Mouse (Mus musculus) lung, postnatal 36 days (tissue): ENCODE results near the gene Zfp791.
"Not testable (repeated sequence)": the region's sequence is repeated elsewhere in the genome, so short reads cannot be mapped to it uniquely, and the experiment has no call there.

Source experiments
- DNase-seq: peaks from one replicate; pipeline ENCODE4 v3.0.0; 2022; ENCODE audit warnings: mixed read lengths

Zfp791 gene

DNA sequence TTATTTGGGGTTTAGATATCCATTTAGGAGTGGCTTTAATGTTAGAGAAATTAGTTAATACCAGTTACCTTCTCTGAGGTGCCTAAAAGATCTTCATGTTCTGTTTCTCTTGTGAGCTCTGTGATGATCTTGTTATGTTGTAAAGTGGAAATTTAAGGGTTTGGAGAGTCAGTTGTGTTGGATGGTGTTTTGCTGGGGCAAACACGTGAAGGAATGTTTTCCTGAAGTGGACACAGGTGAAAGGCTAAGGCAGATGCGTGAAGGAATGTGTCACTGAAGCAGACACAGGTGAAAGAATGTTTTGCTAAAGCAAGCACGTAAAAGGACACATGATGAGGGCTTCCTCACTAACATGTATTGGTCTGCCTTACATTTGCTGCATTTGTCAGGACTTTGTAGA is at the start of gene Zfp791:
TSS of gene Zfp791 (minus strand) at position 101 of the 400 bp plus-strand sequence.
- DNase-seq: no peak

DNA sequence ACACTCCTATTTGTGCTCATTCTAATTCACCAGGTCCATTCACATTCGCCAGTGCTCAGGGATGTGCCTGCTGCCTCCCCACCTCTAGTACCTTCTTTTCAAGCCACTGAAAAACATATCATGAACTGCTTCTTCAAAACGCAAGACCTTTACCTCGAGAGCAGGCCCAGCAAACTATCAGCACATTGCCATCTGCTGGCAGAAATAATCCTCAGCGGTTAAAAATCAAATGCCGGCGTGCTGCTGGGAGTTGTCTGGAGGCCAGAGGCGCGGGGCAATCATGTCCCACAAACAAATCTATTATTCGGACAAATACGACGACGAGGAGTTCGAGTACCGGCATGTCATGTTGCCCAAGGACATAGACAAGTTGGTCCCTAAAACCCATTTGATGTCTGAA is 48.4 kb upstream of the Zfp791 start:
- peak; percentile 55 for DNase-seq

DNA sequence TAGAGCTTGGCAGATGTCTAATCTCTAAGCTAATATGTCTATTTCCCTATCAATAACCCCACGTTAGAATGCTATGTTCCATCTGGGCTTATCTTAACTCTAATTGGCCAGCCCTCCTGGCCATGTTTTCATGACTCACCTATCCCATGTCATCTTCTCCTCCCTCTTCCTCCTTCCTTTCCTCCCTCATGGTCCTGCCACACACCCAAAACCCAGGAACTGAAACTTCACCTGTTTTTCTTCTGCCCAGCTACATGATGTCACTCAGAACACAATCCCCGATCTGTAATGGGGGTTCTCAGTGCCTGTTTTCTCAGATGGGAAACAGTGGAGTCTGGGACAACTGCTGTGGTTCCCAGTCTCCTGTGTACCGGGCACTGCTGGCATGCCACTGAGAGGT is 28.7 kb upstream of the Zfp791 start, which contains the start of gene Cks1brt:
TSS of gene Cks1brt (plus strand) at position 301 of the 400 bp plus-strand sequence.
- no peak for DNase-seq

DNA sequence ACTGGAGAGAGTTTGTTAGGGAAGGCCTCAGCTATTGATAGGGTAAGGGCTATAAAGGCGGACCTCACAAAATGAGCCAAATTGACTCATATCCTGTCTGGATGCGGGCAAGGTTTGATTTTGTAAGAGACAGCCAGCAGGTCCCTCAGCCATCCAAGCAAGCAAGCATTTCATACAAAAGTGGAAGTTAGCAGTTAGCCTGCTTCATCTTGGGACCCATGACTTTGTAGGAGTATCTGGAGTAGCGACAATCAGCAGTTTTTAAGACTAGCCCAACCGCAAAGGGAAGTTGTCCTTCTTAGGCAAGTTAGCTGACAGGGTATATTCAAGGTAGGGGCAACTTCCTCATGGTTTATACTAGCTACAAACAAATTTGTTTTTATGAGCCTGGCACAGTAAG is 19.6 kb upstream of the Zfp791 start:
- DNase-seq: peak; percentile 42

DNA sequence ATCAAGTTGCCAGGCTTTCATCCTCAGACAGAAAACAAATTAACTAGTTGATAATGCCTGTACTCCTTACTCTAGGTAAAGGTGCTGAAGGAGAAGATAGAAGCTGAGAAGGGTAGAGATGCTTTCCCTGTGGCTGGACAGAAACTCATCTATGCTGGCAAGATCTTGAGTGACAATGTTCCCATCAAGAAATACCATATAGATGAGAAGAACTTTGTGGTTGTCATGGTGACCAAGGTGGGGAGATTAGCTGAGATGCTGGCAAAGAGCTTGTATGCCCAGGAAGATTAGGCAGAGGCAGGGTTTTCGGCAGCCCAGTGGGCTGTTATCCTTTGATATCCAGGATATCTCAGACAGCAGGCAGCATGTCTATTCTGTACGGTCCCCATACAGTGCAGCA is 12.8 kb upstream of the Zfp791 start:
- not testable (repeated sequence) for DNase-seq

DNA sequence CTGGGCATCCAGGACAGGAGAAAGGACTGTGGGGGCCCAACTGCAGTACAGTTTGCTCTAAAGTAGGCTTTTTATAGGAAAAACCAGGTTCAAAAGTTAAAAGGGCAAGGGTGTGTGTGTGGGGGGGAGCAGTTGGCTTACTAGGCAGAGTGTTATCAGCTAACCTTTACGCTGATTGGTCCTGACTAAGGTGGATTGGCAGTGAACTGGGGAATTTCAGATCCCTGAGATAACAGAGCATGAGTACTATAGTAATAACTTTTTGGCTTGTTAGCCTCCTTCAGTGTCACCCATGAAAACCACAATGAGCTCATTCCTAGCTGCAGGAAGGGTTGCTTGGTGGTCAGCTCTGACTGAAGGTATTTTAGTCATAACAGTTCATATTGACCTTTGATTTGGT is 9.4 kb upstream of the Zfp791 start:
- DNase-seq: no peak

DNA sequence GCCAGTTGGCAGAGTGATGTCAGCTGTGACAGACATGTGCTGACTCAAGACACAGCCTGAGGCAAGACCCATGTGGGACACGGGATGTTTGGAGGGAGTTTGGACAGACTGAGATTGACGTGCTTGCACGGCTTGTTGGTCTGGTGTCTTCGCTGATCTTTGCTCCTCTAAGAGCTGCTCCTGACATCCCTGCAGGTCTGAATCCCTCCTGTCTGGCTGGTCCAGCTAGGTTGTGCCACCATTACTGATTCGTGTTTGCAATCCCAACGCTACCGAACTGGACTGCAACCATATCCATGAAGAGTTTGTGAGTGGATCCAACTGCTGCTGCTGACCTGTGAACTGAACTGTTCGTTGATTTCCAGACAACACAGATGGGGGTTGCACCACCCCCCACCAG is 796 bp upstream of the Zfp791 start:
- DNase-seq: no peak

DNA sequence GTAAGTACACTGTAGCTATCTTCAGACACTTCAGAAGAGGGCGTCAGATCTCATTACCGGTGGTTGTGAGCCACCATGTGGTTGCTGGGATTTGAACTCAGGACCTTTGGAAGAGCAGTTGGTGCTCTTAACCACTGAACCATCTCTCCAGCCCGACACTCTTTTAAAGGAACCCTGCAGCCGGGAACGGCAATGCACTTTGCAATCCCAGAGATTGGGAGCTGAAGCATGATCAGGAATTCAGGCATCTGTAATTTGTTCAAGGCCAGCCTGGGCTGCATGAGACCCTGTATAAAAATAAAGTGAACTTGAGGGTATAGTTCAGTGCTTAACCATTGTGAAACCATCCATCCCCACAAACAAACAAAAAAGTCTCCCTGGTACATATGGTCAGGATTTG is 2.6 kb downstream of the Zfp791 start:
- not testable (repeated sequence) for DNase-seq

DNA sequence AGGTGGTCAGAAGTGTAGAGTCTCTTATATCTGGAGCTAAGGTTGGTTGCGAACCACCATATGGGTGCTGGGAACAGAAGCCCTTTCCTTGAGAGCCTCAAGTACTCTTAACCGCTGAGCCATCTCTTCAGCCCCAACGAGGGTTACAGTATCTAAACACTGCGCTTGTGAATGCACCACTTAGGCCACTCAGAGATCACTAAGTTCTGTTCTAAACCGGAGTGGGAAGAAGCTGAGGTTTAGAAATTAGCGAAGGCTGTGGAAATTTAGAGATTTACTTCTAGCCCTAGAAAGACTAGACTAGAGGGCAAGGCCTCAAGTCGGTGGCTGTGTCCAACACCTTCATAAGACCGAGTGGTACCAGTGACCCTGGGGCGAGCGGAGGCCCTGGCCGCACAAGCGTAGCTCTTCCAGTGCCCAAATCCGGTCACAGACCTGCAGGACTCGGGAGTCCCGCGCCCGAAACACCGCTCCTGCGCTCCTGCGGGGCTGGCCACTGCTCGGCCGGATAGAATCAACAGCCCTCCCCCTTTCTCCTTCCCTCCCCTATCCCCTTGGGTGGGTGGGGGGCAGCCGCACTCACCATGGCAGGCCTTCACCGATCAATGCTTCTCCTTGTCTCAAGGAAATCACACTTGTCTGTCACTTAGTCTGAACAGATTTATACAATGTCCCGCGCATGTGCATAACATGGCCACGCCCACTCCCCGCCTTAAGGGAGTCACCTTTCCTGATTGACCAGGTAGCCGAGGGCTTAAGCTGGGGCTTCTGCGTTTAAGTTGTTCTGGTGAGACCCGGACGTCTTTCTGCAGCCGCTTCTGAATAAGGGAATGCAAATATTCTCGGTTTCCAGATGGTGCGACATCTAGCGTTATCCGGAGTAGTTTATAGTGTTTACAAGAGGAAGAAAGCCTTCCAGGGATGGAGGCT is 3.6 kb downstream of the Zfp791 start:
- peak; percentile 95 for DNase-seq

DNA sequence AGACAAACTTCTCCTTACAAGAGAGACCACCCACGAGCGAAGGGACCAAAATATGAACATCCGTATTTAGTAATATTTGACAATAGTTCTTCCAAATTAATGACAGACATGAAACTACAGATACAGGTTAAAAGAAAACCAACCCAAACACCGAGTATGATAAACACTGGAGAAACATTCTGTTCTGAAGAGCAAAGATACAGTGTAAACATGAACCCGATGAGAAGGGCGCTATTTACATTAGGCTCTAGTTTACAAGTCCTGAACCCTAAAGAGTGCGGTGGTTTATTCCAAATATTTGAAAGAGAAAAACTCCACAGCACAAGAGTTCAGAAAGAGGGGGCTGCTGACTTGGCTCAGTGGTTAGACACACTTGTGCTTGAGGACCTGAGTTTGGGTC is 5.9 kb downstream of the Zfp791 start:
- no peak for DNase-seq

DNA sequence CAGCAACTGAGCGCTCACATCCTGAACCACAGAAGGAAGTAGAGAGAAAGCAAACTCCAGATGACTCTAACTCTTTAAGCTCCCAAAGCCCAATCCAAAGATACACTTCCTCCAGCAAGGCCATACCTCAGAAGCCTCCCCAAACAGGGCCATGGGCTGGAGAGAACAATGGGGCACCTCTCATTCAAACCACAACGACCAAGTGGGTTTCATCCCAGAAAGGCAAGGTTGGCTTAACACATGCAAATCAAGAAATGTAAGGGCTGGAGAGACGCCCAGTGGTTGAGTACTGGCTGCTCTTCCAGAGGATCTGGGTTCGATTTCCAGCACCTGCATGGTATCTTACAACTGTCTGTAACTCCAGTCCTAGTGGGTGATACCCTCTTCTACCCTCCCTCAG is 7.4 kb downstream of the Zfp791 start:
- DNase-seq: no peak

DNA sequence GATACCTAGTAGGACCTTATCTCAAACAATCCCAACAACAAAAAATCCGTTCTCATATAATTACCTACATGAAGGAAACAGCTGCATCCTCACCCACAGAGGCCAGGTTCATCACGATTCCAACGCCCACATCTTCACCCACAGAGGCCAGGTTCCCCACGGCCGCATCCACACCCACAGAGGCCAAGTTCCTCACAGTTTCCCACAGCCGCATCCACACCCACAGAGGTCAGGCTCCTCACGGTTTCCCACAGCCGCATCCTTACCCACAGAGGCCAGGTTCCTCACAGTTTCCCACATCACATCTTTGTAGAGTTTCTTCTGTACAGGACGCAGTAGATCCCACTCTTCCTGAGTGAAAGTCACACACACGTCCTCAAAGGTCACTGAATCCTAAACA is 9.7 kb downstream of the Zfp791 start:
- no peak for DNase-seq

DNA sequence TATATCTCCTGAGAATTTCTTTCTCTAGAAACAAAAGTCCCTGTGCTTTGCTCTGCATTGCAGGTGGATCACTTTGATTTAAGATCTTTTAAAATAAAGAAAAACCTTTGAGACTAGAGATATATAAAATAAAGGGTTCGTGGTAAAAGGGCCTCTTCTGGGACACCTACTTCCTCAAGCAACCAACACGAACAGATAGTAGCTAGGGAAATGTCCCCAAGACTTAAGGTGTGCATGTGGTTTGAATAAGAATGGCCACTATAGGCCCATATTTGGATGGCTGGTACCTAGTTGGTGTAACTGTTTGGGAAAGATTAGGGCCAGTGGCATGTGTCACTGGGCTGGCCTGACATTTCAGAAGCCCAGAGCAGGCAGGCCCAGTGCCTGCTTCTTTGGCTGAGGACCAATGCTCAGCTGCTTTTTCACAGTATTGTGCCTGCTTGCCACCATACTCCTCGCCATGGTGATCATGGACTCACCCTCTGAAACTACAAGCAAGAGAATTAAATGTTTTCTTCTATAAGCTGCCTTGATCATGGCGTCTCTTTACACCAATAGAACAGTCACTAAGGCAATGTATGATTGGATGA is 22.7 kb downstream of the Zfp791 start:
- no peak for DNase-seq

DNA sequence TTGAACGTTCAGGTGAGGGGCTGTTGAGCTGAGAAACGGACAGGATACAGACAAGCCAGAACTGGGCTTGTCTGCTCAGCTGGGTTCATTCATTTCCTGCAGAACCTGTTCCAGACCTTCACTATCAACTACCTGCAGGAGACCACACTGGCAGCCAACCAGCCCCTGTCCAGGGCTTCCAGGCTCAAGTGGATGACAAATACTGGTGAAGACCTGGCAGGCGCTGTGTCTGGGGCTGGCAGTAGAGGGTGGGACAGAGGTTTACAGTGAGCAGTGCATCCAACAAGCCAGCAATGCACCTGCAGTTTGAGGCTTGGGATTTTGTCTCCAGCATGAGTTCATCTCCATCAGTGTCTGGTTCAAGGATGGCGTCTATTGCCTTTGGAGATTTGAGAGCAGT is 26.0 kb downstream of the Zfp791 start:
- no peak for DNase-seq

DNA sequence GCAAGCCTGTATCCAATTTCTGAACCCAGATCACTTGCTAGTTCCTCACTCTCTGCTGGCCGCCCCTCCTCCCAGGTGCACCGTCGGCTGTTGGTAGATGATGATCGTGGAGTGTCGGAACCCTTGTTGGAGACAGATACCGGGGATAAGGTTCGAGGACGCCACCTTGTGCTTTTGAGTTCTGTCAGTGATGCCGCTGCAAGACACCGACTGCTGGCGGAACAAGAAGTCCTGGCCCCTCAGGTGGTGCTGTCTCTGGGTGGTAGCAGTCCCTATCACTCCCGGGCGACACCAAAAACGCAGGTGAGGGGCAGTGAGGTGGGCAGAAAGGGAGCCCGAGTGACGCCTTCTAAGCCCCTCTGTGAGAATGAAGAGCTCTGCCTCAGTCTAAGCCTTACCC is 26.7 kb downstream of the Zfp791 start:
- no peak for DNase-seq

DNA sequence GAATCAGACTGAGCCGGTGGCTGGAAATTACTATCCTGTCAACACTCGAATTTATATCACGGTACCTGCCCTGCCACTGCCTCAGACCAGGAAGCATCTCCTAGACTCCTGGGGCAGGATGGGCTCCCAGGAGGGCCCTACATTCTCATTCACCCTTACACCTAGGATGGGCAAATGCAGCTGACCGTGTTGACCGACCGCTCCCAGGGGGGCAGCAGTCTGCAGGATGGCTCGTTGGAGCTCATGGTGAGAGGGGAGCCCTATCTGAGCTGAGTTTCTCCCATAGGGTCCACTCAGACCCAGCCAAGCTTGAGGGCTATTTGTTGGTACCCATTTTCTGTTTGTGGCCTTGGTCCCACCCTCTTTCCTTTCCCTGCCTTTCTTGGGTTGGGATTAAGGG is 27.3 kb downstream of the Zfp791 start:
- DNase-seq: no peak

DNA sequence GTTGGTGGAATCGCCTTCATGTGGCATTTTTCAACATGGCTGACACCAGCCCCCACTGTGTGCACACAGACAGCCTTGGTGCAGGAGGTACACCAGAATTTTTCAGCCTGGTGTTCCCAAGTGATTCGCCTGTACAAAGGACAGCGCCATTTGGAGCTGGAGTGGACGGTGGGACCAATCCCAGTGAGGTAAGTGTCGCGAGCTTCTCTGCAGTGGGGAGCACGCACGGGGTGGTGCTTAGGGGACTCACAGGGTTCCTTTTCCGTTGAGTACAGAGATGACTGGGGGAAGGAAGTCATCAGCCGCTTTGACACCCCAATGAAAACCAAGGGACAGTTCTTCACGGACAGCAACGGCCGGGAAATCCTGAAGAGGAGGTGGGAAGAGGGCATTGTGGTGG is 27.8 kb downstream of the Zfp791 start:
- no peak for DNase-seq

DNA sequence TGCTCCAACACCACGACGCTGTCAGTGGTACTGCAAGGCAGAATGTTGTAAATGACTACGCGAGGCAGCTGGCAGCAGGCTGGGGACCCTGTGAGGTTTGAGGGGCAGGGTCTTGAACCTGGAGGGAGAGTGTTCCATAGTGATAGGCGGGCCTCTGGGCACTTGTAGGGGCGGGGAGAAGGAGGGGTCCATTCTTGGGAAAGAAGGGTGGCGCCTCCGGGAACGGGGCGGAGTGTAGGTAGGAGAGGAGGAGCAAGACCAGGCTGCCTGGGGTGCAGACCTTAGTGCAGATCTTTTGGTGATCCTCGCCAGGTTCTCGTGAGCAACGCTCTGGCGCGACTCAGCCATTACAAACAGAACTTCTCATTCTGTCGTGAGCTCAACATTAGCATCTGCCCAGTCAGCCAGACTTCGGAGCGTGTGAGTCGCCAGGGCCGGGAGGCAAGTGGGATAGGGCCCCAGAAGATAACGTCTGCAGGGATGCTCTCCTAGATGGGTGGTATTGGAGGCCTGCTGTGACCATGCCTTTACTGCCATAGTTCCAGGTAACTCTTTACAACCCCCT is 31.3 kb downstream of the Zfp791 start:
- no peak for DNase-seq

DNA sequence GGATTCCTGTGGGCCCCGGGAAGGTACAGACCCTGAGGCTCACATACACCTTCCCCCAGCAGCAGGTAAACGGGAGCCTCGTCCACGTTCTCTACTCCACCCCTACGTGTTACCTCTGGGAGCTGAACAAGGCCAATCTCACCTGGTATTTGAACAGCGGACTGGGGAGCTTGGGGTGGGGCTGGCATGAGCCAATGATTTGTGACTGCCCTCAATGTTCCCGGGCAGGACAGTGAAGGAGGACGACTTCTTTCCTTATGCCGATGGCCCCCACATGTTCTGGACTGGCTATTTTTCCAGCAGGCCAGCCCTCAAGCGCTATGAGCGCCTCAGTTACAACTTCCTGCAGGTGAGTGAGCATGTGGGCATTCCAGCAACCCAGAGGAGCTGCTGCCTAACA is 32.0 kb downstream of the Zfp791 start:
- DNase-seq: no peak

DNA sequence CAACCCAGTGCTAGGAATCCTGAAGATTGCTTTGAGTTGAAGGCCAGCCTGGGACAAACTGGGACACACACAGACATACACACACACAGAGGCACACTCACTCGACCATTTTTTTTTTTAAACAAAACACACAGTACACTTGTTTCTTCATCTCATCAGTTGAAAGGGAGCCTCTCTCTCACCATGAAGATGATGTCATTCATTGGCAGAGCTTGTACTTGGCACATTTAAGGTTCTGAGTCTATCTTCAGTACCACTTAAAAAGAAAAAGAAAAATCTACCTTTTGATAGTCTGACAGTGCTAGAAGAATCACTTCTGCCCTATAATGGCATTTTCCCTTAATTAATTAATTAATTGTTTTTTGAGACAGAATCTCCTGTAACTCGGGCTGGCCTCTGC is 34.1 kb downstream of the Zfp791 start:
- DNase-seq: no peak

DNA sequence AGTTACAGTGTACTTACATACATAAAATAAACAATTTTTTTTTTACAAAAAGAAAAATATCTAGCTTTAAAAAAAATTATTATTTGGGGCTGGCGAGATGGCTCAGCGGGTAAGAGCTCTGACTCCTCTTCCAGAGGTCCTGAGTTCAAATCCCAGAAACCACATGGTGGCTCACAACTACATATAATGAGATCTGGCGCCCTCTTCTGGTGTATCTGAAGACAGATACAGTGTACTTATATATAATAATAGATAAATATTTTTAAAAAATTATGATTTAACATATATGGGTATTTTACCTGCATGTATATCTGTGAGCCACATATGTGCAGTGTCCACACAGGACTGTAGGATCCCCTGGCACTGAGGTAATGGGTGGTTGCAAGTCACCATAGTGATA is 36.7 kb downstream of the Zfp791 start:
- peak; percentile 43 for DNase-seq

DNA sequence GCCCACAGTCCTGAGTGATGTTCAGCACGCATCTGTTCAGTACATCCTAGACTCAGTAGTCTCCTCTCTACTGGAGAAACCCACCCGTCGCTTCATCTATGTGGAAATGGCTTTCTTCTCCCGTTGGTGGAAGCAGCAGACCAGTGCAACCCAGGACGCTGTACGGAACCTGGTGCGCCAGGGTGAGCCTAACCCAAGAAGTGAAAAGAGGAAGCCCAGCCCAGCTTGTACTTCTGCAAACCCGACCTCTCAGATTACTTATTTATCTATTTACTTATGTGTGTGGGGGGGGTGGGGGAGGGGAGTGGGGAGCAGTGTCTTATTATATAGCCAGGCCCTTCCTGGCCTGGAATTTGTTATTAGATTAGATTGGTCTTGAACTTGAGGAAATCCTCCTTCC is 38.3 kb downstream of the Zfp791 start:
- DNase-seq: peak; percentile 62

DNA sequence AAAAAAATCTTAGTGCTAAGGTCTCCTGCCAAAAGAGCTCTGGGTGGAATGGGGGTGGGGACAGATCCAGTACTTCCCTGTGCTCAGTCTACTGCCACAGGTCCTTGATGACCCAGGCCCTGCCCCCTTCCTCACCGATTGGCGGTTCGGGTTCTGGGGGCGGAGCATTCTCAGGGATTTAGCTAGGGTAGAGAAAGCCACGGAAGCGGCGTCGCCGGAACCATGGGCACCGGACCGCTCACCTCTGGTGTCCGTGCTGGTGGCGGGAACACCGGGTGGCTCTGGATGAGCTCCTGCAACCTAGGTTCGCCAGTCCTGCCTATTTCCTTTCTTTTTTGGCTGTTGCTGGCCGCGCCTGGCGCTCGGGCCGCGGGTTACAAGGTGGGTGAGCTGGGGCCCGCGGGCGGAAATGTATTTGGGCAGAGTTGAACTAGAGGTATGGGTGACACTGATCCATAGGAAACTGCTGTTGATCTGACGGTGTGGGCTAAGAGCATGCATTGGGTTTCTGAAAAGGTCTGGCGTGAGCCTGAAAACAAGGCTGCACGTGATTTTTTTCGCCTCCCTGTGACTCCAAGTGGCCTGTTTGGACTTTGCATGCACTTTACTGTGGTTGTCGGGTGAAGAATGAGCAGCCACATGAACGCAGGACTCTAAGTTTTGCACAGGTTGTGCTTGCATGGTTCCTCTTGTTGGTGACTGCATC is 39.6 kb downstream of the Zfp791 start, which contains the start of gene Man2b1:
TSS of gene Man2b1 (plus strand) at position 163 of the 706 bp plus-strand sequence.
- DNase-seq: peak; percentile 98
